Mouse (Mus musculus) cerebellum, adult 11-12 months (tissue): ENCODE results near the gene Rwdd3.

Experiments used
- DNase-seq: peaks from one replicate; pipeline ENCODE4 v3.0.0; 2022

Gene Rwdd3

DNA sequence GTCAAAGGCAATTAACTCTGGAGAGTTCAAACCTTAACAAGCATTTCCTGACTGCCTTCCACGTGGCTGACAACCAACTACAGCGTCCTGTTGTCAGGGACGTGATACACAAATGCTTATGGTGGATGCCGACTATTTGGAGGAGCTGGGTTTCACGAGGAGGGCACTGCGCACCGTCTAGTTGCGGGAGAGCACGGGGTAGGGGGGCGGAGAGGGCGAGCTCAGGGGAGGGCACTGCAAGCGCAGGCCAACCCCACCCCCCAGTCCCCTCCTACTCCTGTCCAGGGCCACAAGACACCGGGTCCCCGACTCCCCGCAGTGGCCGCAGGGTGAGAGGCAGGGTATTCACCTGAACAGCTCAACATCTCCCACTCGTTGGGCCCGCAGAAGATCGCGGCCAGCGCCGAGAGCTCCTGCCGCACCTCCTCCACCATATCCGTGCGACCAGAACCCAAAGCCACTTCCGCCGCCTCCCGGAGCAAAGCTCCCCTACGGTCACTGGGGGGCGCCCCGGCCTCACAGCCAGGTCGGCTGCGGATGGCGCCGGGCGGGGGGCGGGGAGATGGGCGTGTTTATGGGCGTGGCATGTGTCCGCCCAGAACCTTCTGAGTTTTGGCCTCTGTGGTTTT lies at the start of gene Rwdd3:
TSS of gene Rwdd3 (minus strand) at position 453 of the 629 bp plus-strand sequence.
- peak; percentile 91 for DNase-seq

DNA sequence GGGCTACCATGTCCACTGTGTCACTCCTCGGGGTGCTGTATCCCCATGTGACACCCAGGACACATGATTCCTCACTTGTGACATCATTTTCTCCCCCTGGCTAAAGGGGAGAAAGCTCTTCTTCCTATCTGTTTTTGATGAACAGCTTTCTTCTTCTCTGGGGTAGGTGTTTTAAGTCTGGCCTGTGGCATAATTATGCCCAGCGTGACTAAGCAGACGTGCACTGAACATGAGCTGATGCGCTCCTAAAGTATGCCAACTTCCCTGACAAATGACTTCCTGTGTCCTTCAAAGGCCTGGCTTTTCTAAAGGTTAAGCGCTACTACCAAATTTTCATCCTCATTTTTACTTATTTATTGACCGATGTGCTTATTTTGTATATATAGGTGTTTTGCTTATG lies 45.5 kb upstream of the Rwdd3 start:
- DNase-seq, result no peak

DNA sequence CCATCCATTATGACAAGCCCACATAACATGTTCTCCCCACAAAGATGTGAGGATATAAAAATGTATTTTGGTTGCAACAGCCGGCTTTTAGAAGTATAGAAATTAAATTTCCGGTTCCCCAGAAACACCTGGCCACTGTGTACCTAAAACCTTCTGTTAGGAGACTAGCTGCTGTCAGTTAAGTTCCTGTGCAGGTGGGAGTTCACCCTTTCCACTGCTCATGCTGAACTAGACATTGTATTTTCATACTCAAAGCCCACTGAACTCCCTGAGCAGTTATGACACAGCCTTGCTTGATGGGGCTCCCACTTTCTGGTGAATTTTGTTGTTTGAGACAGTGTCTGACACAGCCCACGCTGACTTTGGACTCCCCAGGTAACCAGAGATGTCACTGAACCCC lies 42.0 kb upstream of the Rwdd3 start:
- DNase-seq, result no peak

DNA sequence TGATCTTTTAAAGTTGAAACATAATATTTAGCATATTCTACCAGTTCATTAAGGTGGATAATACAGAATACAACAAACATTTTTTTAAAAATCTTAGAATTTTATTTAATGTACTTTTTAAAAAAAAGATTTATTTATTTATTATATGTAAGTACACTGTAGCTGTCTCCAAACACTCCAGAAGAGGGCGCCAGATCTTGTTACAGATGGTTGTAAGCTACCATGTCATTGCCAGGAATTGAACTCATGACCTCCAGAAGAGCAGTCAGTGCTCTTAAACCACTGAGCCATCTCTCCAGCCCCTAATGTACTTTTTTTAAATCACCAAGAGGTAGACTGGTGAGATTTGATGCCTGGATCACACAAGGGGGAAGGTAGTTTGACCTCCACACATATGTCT lies 40.7 kb upstream of the Rwdd3 start:
- no peak for DNase-seq

DNA sequence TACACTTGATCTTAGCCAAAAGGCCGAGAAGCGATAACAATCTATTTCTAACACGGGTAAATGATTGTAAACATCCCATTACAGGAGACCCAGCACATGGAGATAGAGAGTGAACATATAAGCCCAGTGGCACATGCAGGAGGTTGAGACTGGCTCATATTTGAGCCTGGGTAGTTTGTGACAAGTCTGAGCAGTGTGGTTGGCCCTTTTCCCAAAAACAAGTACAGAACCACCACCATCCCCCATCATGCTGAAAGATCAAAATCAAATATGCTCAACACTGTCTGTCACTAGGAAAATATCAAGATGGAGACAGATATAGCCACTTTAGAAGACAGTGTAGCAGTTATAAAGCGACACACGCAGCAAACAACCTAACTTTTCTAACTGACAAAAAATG lies 37.5 kb upstream of the Rwdd3 start:
- DNase-seq, result no peak

DNA sequence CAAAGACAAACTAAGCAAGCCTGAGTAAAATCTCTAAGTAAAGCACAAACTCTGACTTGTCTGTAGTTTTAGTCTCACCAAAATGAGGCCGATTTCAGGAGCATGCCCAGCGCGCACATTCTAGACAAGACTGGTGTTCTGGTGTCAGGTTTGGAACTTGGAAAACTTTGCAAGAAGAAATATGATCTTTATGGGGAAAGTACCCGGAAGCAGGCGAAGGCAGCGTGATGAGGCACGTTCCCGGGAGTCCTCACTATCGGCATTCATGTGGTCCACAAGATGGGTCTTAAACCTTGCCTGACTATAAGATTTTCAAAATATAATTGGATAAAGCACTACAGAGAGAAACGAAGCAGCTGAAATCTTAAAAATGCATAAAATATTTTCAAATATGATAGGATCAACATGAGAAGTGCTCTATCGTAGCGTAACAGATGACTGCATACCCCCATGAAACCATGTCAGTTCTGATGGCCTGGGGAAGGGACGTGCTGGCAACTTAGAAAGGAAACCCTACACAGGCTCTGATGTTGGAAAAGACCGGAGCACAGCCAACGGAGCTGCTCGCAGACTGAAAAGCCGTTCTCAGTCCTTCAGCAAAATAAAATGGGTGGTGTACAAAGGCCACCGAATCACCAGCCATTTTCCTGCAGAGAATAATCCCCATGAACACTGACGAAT lies 34.8 kb upstream of the Rwdd3 start:
- no peak for DNase-seq

DNA sequence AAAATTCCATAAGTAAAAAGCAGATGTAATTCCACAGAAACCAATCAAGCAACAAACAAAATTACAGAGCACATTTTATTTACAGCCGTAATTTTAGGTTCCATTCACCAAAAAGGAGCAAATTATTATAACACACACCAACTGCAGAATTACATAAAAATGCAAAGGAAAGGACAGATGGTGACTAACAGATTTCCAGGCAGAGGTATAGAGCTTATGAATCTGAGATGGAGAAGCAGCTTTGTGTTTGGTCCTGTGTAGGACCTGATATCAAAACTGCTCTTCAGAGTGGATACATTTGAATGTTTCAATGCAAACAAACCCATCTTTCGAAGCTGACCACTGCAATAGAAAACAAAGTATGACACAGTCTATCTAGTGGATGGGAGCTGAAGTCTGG lies 31.1 kb upstream of the Rwdd3 start:
- no peak for DNase-seq

DNA sequence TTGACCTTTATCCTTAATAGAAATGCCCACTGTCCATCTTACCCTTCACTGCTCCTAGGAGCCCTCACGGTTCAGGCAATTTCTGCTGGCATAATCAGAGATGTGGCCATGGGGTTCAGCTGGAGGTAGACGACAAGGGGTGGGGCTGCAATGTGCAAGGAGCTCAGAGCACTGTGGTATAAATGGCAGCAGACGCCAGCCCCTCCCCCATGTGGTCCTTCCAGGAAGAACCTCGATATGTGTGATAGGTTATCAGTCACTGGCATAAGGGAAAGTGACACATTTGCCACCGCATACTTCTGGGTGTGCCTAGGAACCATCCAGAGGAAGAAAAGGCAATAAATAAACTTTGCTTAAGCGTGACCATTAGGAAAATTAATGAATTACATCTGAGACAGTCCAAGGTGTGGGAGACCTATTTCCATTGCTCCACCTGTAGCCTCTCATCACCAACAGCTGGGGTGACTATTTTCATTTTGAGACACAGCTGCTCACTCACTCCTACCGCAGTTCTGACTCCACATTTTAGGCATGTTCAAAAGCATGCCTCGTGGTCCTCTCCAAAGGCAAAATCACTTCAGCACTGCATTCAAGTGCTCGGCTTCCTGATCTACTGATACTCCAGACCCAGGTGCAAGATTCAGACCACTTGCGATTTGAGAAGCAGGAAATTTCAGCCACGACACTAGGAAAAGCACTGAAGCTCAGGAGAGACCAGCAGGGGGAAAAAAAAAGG lies 29.7 kb upstream of the Rwdd3 start:
- DNase-seq, result no peak

DNA sequence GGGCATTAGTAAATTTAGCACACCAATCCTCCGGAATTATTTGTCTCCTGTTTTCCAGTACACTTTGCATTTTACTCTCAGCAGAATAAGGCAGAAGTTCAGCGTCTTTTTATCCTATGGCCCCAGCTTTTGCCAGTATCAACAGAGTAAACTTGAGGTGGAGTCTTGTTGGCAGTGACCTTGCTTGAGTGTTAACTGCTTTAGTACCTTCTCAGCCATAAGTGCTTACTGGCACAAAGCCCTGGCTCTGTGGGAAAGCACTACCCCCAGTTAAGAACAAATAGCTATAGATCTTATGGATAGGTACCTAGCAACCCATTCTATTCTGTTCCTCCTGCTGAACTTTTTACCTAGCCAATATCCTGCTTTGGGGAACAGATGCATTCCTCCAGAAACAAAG lies 17.7 kb upstream of the Rwdd3 start:
- no peak for DNase-seq

DNA sequence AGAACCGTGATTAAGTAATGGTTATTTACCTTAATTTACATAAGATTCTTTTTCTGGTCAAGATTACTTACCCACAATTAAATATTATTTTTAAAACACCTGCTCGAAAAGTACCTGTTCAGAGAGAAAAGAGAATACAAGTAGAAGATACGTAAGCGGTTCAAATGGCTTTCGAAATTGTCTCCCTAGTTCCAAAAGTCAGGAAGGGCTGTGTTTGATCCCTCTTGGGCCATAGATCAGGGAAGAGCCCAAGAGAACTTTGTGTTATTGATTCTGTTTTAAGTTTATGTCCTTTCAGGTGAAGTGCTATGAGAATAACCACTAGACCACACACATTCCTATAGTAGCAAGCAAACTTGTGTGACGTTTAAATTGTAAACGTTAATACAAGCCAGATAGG lies 16.0 kb upstream of the Rwdd3 start:
- DNase-seq, result no peak

DNA sequence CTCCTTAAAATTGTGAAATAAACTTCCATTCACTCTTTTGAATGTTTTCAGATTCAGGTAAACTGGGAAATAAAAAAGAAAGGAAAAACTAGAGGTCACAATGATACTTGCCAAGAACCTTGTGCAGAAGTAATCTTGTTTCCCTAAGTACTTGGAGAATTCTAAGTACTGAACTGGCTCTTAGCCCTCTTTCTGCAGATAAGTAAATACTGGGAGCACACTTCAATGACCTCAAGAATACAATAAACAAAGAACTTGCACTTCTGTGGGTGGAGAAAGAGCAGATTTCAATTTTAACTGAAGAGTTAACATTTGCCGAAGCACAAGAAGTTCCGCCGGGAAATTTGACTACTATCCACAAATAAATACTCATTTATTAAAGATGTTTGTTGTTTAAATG lies 15.4 kb upstream of the Rwdd3 start:
- no peak for DNase-seq

DNA sequence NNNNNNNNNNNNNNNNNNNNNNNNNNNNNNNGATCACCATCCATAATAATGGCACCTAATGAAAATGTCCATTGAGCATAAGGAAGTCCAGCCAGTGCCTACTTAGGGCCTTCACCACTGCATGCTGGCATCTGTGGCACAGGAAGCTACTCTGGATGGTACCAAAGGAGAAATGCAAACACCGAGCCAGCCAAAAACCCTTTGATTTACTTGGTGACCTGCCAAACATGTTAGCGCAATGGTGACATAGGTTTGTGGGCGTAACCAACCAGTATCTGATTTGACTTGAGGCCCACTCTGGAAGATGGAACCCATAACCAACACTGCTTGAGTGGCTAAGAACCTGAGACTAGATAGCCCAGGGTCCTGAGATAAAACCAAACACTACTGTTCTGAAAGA lies 13.7 kb upstream of the Rwdd3 start:
- DNase-seq, result no peak

DNA sequence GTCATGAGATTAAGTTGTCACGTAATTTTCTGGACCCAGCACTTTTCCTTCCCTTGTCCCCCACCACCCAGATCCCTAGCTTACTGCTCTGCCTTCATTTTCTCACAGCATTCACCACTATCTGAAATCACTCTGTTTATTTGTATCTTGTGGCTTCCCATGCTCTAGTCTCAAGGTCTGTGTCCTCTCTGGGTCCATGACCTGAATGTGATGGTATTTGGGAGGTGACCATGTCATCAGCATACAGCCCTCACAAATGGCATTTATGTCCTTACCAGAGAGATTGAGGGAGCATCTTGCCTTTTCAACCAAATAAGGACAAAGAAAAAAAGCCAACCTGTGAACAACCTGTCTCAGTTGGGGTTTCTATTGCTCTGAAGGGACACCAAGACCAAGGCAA lies 4.5 kb upstream of the Rwdd3 start:
- no peak for DNase-seq

DNA sequence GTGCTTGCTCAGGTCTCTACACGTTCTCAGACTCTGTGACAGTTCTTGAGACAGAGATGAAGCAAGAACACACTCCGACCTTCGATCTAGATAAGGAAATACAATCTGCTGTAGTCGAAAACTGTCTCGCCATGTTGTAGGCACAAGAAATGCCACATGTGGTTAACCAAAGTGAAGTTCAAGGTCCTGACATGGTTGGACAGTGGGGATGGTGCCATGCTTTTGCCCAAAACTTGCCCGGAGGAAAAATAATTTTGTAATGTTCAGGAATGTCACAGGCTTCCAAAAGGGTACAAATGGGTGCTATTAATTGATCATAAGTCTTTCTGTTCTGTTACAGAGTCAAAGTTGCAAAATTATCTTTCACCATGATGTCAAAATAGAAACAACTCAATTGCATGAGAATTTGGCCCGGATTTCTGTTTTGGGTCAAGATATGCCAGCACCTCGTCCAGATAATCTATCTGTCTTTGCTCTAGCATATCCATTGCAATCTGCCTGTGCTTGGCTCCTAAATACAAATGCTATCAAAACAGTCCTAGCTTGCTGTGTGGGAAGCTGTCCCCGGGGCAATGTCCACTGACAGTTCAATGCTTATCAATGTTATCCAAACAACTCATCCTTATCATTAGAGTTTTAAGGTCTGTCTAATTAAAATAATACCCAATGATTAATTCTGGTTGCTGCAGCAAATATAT lies 2.9 kb upstream of the Rwdd3 start:
- DNase-seq, result no peak

DNA sequence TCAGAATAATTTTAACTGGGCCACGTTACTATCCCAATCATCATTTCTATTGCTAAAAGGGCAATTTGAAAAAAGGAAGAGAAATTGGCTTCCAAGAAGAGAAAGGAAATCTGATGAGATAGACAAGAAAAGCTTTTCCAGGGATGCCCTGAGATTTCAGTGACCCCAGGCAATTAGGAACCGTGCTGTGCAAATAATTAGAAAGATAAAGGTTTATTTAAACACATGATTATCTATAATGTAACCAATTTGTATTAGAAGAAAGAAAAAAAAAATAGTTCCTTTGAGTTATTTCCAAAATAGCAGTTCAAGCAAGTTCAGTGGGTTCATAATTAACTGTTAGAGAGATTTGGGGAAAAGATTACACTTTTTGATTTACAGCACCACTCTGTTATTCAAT lies 1.2 kb upstream of the Rwdd3 start:
- DNase-seq, result no peak

DNA sequence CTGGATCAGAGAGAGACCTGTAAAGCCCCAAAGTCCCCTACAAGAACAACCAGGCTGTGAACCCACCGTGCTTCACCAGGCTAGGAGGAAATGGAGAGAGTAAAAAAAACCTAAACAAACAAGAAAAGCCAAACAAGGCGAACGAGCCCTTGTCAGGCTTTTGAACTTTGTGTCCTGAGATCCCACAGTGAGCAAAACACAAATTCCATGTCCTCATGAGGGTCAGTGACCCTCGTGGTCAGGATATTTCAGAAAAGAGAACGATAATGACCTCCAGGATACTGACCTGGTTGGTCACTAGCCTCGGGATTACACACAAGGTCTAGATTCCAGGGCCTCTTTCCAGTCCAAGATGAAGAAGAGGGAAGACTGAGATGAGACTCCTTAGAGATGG lies 374 bp upstream of the Rwdd3 start:
- no peak for DNase-seq

DNA sequence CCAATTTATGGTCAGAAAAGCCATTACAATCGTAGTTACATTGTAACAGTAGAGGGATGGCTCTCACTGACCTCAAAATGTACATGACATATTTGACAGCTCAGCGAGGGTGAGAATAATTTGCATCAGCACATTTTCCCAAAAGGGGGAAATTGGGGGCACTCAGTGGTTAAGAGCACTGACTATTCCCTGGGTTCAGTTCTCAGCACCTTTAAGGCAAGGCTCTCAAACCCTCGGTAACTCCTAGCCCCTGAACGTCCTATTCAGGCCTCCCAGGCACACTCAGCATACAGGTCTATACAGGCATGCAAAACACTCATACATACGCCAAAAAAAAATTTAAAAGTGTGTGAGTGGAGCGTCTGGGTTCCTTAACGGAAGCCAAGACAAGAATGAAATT lies 864 bp downstream of the Rwdd3 start:
- no peak for DNase-seq

DNA sequence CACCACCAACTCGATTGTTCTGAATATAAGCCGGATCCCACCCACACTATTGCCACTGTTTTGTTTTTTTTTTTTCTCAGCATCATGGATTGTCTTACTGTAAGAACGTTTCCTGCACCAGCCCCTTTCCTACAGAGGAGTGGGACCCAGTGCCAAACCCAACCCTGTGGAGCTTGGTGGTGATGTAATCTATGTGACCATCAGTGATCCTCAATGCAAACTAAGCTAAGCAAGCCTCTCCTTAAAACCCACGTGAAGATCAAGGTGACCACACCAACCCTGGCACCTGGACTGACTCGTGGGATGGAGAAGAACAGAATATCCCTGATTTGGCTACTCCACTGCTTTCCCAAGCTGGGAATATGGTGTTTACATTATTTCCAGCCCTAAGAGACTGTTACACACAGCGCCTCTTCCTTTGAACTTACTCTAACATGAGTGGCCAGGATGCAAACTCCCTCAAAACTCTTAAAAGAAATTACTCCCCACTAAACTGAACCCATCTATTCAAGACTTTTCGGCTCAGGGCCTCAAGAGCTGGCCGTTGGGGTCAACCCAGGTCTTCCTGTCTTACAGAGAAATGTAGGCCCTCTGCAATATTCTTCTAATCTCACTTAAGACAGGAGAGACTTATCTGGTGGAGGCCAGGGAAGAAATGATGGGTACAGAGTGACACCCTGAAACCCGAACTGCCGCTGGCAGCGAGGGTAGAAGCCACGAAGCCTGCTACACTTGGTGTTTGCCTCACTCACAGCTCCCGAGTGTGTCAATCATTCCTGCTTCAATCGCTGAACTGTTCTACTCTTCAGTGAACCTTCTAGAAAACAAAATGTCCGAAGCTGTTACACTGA lies 2.2 kb downstream of the Rwdd3 start:
- no peak for DNase-seq

DNA sequence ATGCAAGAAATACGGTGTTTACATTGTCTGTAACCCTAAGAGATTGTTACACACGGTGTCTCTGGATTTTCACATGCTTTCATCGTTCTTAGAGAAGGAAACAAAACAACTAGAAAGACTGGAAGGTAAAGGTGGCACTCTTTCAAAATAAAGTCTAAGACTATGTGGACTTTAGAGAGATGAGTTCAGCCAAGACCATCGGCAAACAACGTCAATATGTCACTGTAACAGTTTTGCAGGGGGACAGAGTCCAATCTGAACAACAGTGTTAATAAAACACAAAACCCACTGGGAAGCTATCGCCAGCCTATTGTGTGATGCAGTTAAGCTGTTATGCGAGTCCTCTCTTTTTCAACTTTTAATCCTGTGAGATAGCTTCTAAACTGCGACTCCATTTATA lies 2.9 kb downstream of the Rwdd3 start:
- DNase-seq, result no peak

DNA sequence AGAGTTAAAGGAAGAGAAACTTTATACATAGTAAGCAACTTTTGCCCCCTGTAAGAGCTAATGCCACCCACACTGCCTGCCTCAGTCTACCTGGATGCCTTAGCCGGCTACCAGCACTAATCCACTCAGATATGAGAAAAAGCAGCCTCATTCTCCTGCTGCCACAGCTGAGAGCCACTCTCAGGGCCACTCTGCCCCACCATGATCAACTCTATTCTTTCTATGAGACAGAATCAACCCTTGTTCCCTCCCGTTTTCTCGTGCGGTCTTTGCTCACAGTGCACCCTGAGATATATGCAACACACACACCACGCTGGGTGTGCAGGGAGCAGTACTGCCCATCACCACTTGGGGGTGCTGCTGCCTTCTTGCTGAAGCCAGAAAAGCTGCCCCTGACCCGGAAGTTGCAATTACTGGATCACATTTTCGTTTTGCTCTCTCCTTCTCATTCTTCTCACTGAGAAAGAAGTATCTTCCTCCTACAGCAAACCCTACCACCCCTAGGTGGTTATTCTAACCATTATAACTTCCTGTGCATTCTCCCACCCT lies 8.2 kb downstream of the Rwdd3 start:
- peak; percentile 25 for DNase-seq

DNA sequence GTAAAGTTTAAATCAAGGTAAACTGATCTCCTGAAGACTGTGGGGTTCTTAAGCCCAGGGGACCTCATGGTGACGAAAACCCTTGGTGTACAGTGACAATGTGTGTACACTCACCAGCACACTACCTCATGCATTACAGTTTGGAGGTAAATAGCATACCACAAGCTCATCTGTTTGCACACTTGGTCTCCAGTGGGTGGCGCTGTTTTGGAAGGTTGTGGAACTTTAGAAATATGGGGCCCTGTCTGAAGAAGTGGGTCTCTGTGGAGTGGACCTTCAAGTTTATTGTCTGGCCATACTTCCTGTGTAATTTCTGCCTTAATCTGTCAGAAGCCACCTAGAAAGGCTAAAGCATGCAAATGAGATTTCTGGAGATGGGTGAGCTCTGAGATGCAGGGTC lies 9.8 kb downstream of the Rwdd3 start:
- DNase-seq, result no peak

DNA sequence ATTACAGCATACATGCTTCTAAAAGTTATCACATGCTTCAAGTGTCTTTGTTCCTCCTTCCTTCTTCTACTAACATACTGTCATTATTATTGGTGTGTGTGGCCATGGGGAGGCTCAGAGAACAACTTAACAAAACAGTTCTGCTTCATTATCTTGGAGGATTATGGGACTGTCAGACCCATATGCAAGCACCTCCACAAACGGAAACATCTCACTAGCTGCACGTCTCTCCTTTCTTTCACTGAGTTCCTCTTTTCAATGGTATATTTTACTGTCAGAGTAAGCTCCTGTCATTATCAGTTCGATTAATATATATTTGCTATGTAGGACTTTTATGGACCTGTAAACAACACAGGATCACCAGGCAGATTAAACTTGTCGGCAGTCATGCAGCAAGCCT lies 11.1 kb downstream of the Rwdd3 start:
- DNase-seq, result no peak

DNA sequence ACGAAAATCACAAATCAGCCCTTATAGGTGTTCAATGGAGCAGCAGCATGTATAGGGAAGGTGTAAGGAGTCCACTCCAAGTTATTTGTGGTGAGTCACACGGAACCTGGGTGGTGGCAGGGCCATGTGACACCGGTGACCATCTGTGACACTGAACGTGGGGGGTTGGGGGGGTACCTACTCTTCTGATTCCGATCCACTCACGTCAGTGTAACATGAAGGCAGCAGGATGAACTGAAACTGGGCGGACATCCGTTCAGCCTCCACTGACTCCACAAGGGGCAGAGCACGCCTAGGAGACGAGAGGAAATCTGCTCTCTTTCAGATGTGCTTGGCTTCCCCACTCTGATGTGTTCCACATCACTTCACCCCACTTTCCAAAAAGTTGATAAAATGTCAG lies 11.9 kb downstream of the Rwdd3 start:
- peak; percentile 53 for DNase-seq
